Mouse (Mus musculus): ENCODE results near the gene Xpr1.

GRCm38 (mm10) chr1:155249896-155250295 lies 167.3 kb downstream of the Xpr1 start:
- TF ChIP-seq CTCF (conservative IDR thresholded peaks at IDR 0.05; ENCODE audit: low read length): no peak
- TF ChIP-seq NANOG (IDR thresholded peaks at IDR 0.05; ENCODE audit: borderline replicate concordance, low read length): no peak
